Mouse (Mus musculus) MEL (cell line): ENCODE measurements around the gene Brwd1. TPM values are rescaled to one million over a fixed set of nuclear protein-coding genes. Genes with fewer than 3 reads are reported as not detected.

Experiments
- DNase-seq: peaks from one replicate; pipeline ENCODE4 v3.0.0; 2011; ENCODE audit warnings: low read depth, low spot score
- H3K27ac ChIP-seq: 2 replicates; pipeline ENCODE4 v1.5.1; 2012; ENCODE audit warnings: low read depth, mild to moderate bottlenecking, control low read depth, low read length, moderate library complexity; ENCODE audit not compliant: control insufficient read depth
- H3K27me3 ChIP-seq, 2 experiments: fragments of 150-350 bp in 1 of 2; sonication (generic) in 1 of 2; 2 replicates each; pipeline ENCODE4 v1.6.1; 2012; ENCODE audit warnings: low read length in 2 of 2, mild to moderate bottlenecking in 2 of 2, improper control_type of control experiment in 1 of 2, moderate library complexity in 1 of 2; ENCODE audit not compliant: insufficient read depth in 2 of 2, control insufficient read depth in 1 of 2
- H3K36me3 ChIP-seq, 2 experiments: 2 replicates each; pipeline ENCODE4 v1.6.1; 2012 to 2014; ENCODE audit warnings: low read length in 2 of 2, improper control_type of control experiment in 1 of 2, inconsistent platforms in 1 of 2, mild to moderate bottlenecking in 1 of 2; ENCODE audit not compliant: insufficient read depth in 2 of 2, control insufficient read depth in 1 of 2
- H3K4me1 ChIP-seq, 2 experiments: fragments of 150-350 bp in 1 of 2; sonication (generic) in 1 of 2; 2 replicates each; pipeline ENCODE4 v1.6.1; 2012; ENCODE audit warnings: low read length in 2 of 2, improper control_type of control experiment in 1 of 2, mild to moderate bottlenecking in 1 of 2; ENCODE audit not compliant: insufficient read depth in 2 of 2, control insufficient read depth in 1 of 2
- H3K4me3 ChIP-seq, 2 experiments: fragments of 150-350 bp in 1 of 2; sonication (generic) in 1 of 2; 2 replicates each; pipeline ENCODE4 v1.5.1; 2012; ENCODE audit warnings: low read depth in 2 of 2, low read length in 2 of 2, mild to moderate bottlenecking in 2 of 2, moderate library complexity in 2 of 2, control low read depth in 1 of 2, improper control_type of control experiment in 1 of 2; ENCODE audit not compliant: control insufficient read depth in 1 of 2, insufficient read depth in 1 of 2
- H3K79me2 ChIP-seq: 2 replicates; pipeline ENCODE4 v1.6.1; 2012; ENCODE audit warnings: mild to moderate bottlenecking, low read length, moderate library complexity; ENCODE audit not compliant: control insufficient read depth, poor library complexity, insufficient read depth
- H3K9ac ChIP-seq: 2 replicates; pipeline ENCODE4 v1.6.1; 2012; ENCODE audit warnings: low read depth, mild to moderate bottlenecking, control low read depth, low read length, moderate library complexity; ENCODE audit not compliant: control insufficient read depth, poor library complexity, severe bottlenecking
- H3K9me3 ChIP-seq: fragments of 150-350 bp; sonication (generic); replicated peaks from 2 replicates; pipeline ENCODE4 v1.6.1; 2012; ENCODE audit warnings: mild to moderate bottlenecking, low read length, improper control_type of control experiment, moderate library complexity; ENCODE audit not compliant: insufficient read depth
- CHD1 ChIP-seq: IDR thresholded peaks from 2 replicates; pipeline ENCODE4 v1.6.1; 2012; ENCODE audit warnings: low read depth, mild to moderate bottlenecking, inconsistent platforms, low read length, improper control_type of control experiment
- CHD2 ChIP-seq: IDR thresholded peaks from 2 replicates; pipeline ENCODE4 v1.6.1; 2011; ENCODE audit warnings: low read length, improper control_type of control experiment
- CTCF ChIP-seq, 3 experiments: IDR thresholded peaks in 2 of 3; conservative IDR thresholded peaks in 1 of 3; 2 replicates each; pipeline ENCODE4 v1.5.1; 2011 to 2012; ENCODE audit warnings: low read length in 3 of 3, low read depth in 2 of 3, mild to moderate bottlenecking in 2 of 3, improper control_type of control experiment in 1 of 3, inconsistent platforms in 1 of 3, mixed read lengths in 1 of 3, moderate library complexity in 1 of 3; ENCODE audit not compliant: control insufficient read depth in 1 of 3, insufficient read depth in 1 of 3, poor library complexity in 1 of 3, severe bottlenecking in 1 of 3
- E2F4 ChIP-seq: IDR thresholded peaks from 2 replicates; pipeline ENCODE4 v1.6.1; 2011; ENCODE audit warnings: low read depth, low read length, improper control_type of control experiment, borderline replicate concordance
- GATA1 ChIP-seq: IDR thresholded peaks from 2 replicates; pipeline ENCODE4 v1.6.1; 2011; ENCODE audit warnings: low read depth, low read length, improper control_type of control experiment
- HCFC1 ChIP-seq: IDR thresholded peaks from 2 replicates; pipeline ENCODE4 v1.6.1; 2012; ENCODE audit warnings: low read depth, mild to moderate bottlenecking, inconsistent platforms, low read length, improper control_type of control experiment, moderate library complexity
- KAT2A ChIP-seq: conservative IDR thresholded peaks from 2 replicates; pipeline ENCODE4 v1.6.1; 2012; ENCODE audit warnings: low read depth, low read length, improper control_type of control experiment, inconsistent platforms
- MAX ChIP-seq: IDR thresholded peaks from 2 replicates; pipeline ENCODE4 v1.6.1; 2011; ENCODE audit warnings: low read length, improper control_type of control experiment
- MAZ ChIP-seq: IDR thresholded peaks from 2 replicates; pipeline ENCODE4 v1.6.1; 2012; ENCODE audit warnings: low read depth, mild to moderate bottlenecking, inconsistent platforms, low read length, improper control_type of control experiment
- MEF2A ChIP-seq: IDR thresholded peaks from 2 replicates; pipeline ENCODE4 v1.6.1; 2014; ENCODE audit warnings: low read depth, mild to moderate bottlenecking, inconsistent platforms, low read length, improper control_type of control experiment; ENCODE audit not compliant: poor library complexity, insufficient replicate concordance, severe bottlenecking; ENCODE audit errors: extremely low read depth
- MXI1 ChIP-seq: IDR thresholded peaks from 2 replicates; pipeline ENCODE4 v1.6.1; 2011; ENCODE audit warnings: mild to moderate bottlenecking, low read depth, low read length, improper control_type of control experiment
- POLR2AphosphoS2 ChIP-seq: IDR thresholded peaks from 2 replicates; pipeline ENCODE4 v1.6.1; 2011; ENCODE audit warnings: low read length, improper control_type of control experiment
- RAD21 ChIP-seq: IDR thresholded peaks from 2 replicates; pipeline ENCODE4 v1.6.1; 2011; ENCODE audit warnings: mild to moderate bottlenecking, low read depth, low read length, improper control_type of control experiment
- UBTF ChIP-seq: IDR thresholded peaks from 2 replicates; pipeline ENCODE4 v1.6.1; 2012; ENCODE audit warnings: low read depth, mild to moderate bottlenecking, inconsistent platforms, low read length, improper control_type of control experiment, moderate library complexity, borderline replicate concordance; ENCODE audit not compliant: insufficient read depth
- USF2 ChIP-seq, 2 experiments: IDR thresholded peaks; 2 replicates each; pipeline ENCODE4 v1.6.1; 2011 to 2012; ENCODE audit warnings: improper control_type of control experiment in 2 of 2, low read length in 2 of 2, borderline replicate concordance in 1 of 2, inconsistent platforms in 1 of 2, low read depth in 1 of 2, mild to moderate bottlenecking in 1 of 2; ENCODE audit not compliant: insufficient read depth in 1 of 2
- ZC3H11A ChIP-seq: IDR thresholded peaks from 2 replicates; pipeline ENCODE4 v1.6.1; 2012; ENCODE audit warnings: low read depth, mild to moderate bottlenecking, inconsistent platforms, low read length, improper control_type of control experiment
- ZKSCAN1 ChIP-seq: IDR thresholded peaks from 2 replicates; pipeline ENCODE4 v1.6.1; 2012; ENCODE audit warnings: low read depth, mild to moderate bottlenecking, inconsistent platforms, low read length, improper control_type of control experiment, moderate library complexity
- polyA plus RNA-seq, 2 experiments: library from polyadenylated mRNA; stranded (reverse) in 1 of 2; unstranded in 1 of 2; fragments of >175 nt in 1 of 2; fragments of >200 nt in 1 of 2; gene quantifications; 2 replicates each; pipeline versions ENCODE4 v1.2.1 to v1.2.4; 2012; ENCODE audit warnings: low replicate concordance in 2 of 2, low read depth in 1 of 2; ENCODE audit not compliant: insufficient read length in 2 of 2, insufficient read depth in 1 of 2, missing spikeins in 1 of 2
- total RNA-seq: library from RNA; depleted of rRNA; stranded (reverse); fragments of 300-350 nt; gene quantifications from 2 replicates; pipeline ENCODE4 v1.2.3, GENCODE M21; 2012

Brwd1 gene
- total and polyA plus RNA-seq, 3 experiments, result 27.1 to 77.1 (median 41.0) TPM

GRCm38 (mm10) chr16:96040691-96041090 lies 41.6 kb downstream of the Brwd1 start:
- no peak overlapping the region for H3K9ac ChIP-seq
- no peak overlapping the region for H3K27ac ChIP-seq
- TF ChIP-seq MAZ (no peak), CHD1 (no peak), MXI1 (no peak), MAX (no peak), CHD2 (no peak)
- no peaks in the 10 kb centered on the region for H3K27me3 ChIP-seq
- no peak overlapping the region for H3K4me3 ChIP-seq
- no peaks in the 10 kb centered on the region for H3K79me2 ChIP-seq
- no peak for DNase-seq
- H3K36me3 ChIP-seq, result peaks cover 0 to 13% of the 10 kb centered on the region in 2 experiments; a peak in 2 of 4 replicates
- no peaks in the 10 kb centered on the region for H3K9me3 ChIP-seq
- H3K4me1 ChIP-seq, result no peaks in the 10 kb centered on the region

GRCm38 (mm10) chr16:96039538-96039937 lies 42.8 kb downstream of the Brwd1 start:
- Histone ChIP-seq H3K79me2 (no peaks in the 10 kb centered on the region), H3K4me1 (no peaks in the 10 kb centered on the region), H3K27me3 (no peaks in the 10 kb centered on the region), H3K4me3 (no peak overlapping the region), H3K36me3 (peaks cover 0 to 13% of the 10 kb centered on the region in 2 experiments; a peak in 2 of 4 replicates), H3K9ac (no peak overlapping the region), H3K9me3 (no peaks in the 10 kb centered on the region), H3K27ac (no peak overlapping the region)
- TF ChIP-seq E2F4 (no peak), MEF2A (no peak), HCFC1 (no peak), UBTF (no peak), ZKSCAN1 (no peak), CTCF (IDR thresholded peaks at IDR 0.05 in 2 of 3, conservative IDR thresholded peaks at IDR 0.05 in 1 of 3; ENCODE audit: control insufficient read depth in 1 of 3, insufficient read depth in 1 of 3, low read depth in 2 of 3, low read length in 3 of 3, poor library complexity in 1 of 3, severe bottlenecking in 1 of 3) (no peak), USF2 (IDR thresholded peaks at IDR 0.05; ENCODE audit: borderline replicate concordance in 1 of 2, insufficient read depth in 1 of 2, low read depth in 1 of 2, low read length in 2 of 2) (no peak)
- no peak for DNase-seq

GRCm38 (mm10) chr16:96034473-96034872 lies 47.9 kb downstream of the Brwd1 start:
- H3K4me1 ChIP-seq, result peaks cover 8 to 14% of the 10 kb centered on the region in 2 experiments
- H3K9ac ChIP-seq, result no peak overlapping the region
- H3K27me3 ChIP-seq, result no peaks in the 10 kb centered on the region
- H3K27ac ChIP-seq, result no peak overlapping the region
- H3K79me2 ChIP-seq, result no peaks in the 10 kb centered on the region
- no peak overlapping the region for H3K4me3 ChIP-seq
- no peaks in the 10 kb centered on the region for H3K9me3 ChIP-seq
- peaks cover 13 to 19% of the 10 kb centered on the region in 2 experiments for H3K36me3 ChIP-seq
- no peak for DNase-seq
- no peak for TF ChIP-seq ZC3H11A
- no peak for TF ChIP-seq KAT2A
- TF ChIP-seq GATA1, result no peak
- TF ChIP-seq RAD21, result no peak
- no peak for TF ChIP-seq HCFC1
- no peak for TF ChIP-seq UBTF
- TF ChIP-seq POLR2AphosphoS2, result no peak
